Mouse (Mus musculus) midbrain, postnatal 0 days (tissue): ENCODE results near the gene Xcl1. TPM values are rescaled to one million over a fixed set of nuclear protein-coding genes. Genes with fewer than 3 reads are reported as not detected.

ENCODE experiments used
- ATAC-seq: fragments of 200-750 bp; cut with Nextera tagmentation; 2 replicates; pipeline ENCODE4 v1.8.0; 2017; ENCODE audit warnings: moderate number of reproducible peaks, mild to moderate bottlenecking, moderate TSS enrichment, moderate library complexity; ENCODE audit not compliant: low FRiP score
- DNase-seq: peaks from one replicate; pipeline ENCODE4 v3.0.0-alpha.2; 2015; ENCODE audit warnings: low spot score
- H3K27ac ChIP-seq: fragments of 300-500 bp; sonication (generic); 2 replicates; pipeline ENCODE4 v1.5.1; 2014; ENCODE audit warnings: low read depth, mild to moderate bottlenecking, low read length, mixed read lengths
- H3K27me3 ChIP-seq: fragments of 300-500 bp; sonication (generic); 2 replicates; pipeline ENCODE4 v1.6.1; 2014; ENCODE audit warnings: low read length, control low read depth, mixed read lengths; ENCODE audit not compliant: insufficient read depth
- H3K36me3 ChIP-seq: fragments of 300-500 bp; sonication (generic); 2 replicates; pipeline ENCODE4 v1.6.1; 2014; ENCODE audit warnings: low read length, control low read depth, mixed read lengths; ENCODE audit not compliant: insufficient read depth
- H3K4me1 ChIP-seq: fragments of 300-500 bp; sonication (generic); 2 replicates; pipeline ENCODE4 v1.6.1; 2014; ENCODE audit warnings: mild to moderate bottlenecking, control low read depth, antibody characterized with exemption, low read length, mixed read lengths; ENCODE audit not compliant: insufficient read depth
- H3K4me2 ChIP-seq: fragments of 300-500 bp; sonication (generic); 2 replicates; pipeline ENCODE4 v1.6.1; 2014; ENCODE audit warnings: low read depth, mild to moderate bottlenecking, low read length, mixed read lengths; ENCODE audit not compliant: poor library complexity, severe bottlenecking
- H3K4me3 ChIP-seq: fragments of 300-500 bp; sonication (generic); 2 replicates; pipeline ENCODE4 v1.5.1; 2014; ENCODE audit warnings: low read depth, mild to moderate bottlenecking, low read length, moderate library complexity
- H3K9ac ChIP-seq: fragments of 300-500 bp; sonication (generic); replicated peaks from 2 replicates; pipeline ENCODE4 v1.6.1; 2014; ENCODE audit warnings: mild to moderate bottlenecking, low read length, moderate library complexity, mixed read lengths; ENCODE audit not compliant: poor library complexity, severe bottlenecking
- H3K9me3 ChIP-seq: fragments of 300-500 bp; sonication (generic); 2 replicates; pipeline ENCODE4 v1.6.1; 2016; ENCODE audit warnings: low read length, control low read depth
- CTCF ChIP-seq: IDR thresholded peaks from 2 replicates; pipeline ENCODE4 v1.5.1; 2016; ENCODE audit warnings: antibody characterized with exemption, mild to moderate bottlenecking
- WGBS: fragments of 180-500 bp; shearing (Covaris S2); extraction: QIAGEN DNeasy Blood & Tissue Kit; methylation state at CpG from one replicate; pipeline ENCODE4 v1.1.7; 2014; 5-methylcytosine and 5-hydroxymethylcytosine counted together
- polyA plus RNA-seq: library from polyadenylated mRNA; unstranded; fragments of >200 nt; fragmentation: Nextera tagmentation; extraction: Ambion mirVana; gene quantifications from 2 replicates; pipeline ENCODE4 v1.2.1, GENCODE M21; 2015
- total RNA-seq: library from RNA; depleted of rRNA; stranded (reverse); fragments of >200 nt; gene quantifications from 2 replicates; pipeline ENCODE4 v1.2.3, GENCODE M21; 2014

The Xcl1 gene
- total and polyA plus RNA-seq, 2 experiments from 2014 or later: not detected

DNA sequence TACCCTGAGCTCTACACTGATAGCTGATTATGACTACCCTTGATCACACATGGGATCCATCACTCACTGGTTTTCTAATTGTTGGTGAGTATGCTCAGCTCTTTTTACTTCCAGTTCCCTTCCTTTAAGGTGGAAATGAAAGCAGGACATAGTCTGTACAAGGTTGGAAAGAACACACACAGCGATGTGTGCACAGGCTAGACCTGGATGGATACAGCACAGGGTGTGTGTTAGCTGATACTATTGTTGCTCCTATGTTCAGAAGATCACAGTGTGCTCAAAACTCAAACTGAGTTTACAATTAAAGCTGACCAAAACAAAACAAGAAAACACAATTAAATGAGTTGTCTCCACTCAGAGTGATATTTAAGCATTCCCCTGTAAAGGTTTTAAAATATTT, 38.0 kb upstream of the Xcl1 start:
- no peak for DNase-seq
- Histone ChIP-seq H3K4me2 (no peak overlapping the region), H3K27ac (no peak overlapping the region), H3K9me3 (no peaks in the 10 kb centered on the region), H3K36me3 (no peaks in the 10 kb centered on the region), H3K4me1 (no peaks in the 10 kb centered on the region), H3K9ac (no peak overlapping the region), H3K27me3 (no peaks in the 10 kb centered on the region), H3K4me3 (no peak overlapping the region)
- no peak for ATAC-seq
- 94% methylated on average over 1 of the region's 1 CpGs for WGBS
- TF ChIP-seq CTCF: no peak

DNA sequence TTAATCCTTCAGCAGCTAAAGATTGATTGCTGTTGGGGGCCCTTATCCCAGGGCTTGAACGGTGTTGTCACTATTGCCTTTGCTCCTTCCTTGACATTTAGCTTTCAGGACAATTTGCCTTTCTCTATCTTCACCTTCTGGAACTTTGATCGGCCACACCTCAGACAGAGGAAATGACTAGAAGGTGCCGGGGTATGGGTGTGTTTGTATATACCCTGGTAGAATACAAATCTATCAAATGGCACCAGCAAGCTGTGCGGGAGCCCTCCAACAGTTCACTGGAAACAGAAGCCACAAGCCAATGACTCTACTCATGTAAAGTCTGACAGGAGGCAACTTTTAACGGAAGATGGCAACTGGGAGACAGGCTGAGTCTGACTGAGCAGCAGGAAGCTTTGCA, 37.4 kb upstream of the Xcl1 start:
- TF ChIP-seq CTCF: no peak
- DNase-seq (no peak), ATAC-seq (no peak)
- 81% methylated on average over 5 of the region's 5 CpGs for whole genome bisulfite sequencing
- Histone ChIP-seq H3K27ac (no peak overlapping the region), H3K9me3 (no peaks in the 10 kb centered on the region), H3K36me3 (no peaks in the 10 kb centered on the region), H3K4me1 (no peaks in the 10 kb centered on the region), H3K4me3 (no peak overlapping the region), H3K27me3 (no peaks in the 10 kb centered on the region), H3K9ac (no peak overlapping the region), H3K4me2 (no peak overlapping the region)

DNA sequence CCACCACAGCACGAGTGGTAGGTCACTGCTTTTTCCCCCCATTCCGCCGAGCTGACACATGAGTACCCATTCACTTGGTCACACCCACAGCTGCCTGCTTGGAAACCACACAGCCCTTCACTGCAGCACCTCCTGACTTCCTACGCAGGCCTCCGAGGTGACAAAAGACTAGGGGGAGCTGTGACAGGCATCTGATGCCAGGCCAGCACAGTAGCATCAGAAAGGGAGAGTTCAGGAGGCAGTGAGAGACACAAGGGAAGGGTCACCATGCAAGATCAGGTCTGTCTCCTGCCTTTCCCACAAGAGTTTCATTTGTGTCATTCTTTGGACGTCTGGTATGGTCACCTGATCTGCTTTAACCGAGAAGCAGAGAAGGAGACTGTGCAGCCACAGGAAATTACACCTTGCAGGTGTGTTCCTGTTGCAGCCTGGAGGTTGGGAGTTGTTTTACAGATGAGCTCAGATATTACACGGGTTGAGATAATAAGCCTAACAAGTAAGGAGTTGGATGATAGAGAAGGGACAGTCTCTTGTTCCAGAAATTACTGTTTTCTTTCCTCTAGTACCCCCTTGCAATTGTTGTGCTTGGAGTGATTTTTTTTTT, 30.9 kb upstream of the Xcl1 start:
- no peak overlapping the region for H3K9ac ChIP-seq
- no peak for DNase-seq
- WGBS: 58% methylated on average over 8 of the region's 8 CpGs
- no peak overlapping the region for H3K4me2 ChIP-seq
- ATAC-seq: no peak
- no peaks in the 10 kb centered on the region for H3K36me3 ChIP-seq
- H3K27ac ChIP-seq: no peak overlapping the region
- no peaks in the 10 kb centered on the region for H3K27me3 ChIP-seq
- H3K9me3 ChIP-seq: no peaks in the 10 kb centered on the region
- TF ChIP-seq CTCF: no peak
- no peaks in the 10 kb centered on the region for H3K4me1 ChIP-seq
- no peak overlapping the region for H3K4me3 ChIP-seq

DNA sequence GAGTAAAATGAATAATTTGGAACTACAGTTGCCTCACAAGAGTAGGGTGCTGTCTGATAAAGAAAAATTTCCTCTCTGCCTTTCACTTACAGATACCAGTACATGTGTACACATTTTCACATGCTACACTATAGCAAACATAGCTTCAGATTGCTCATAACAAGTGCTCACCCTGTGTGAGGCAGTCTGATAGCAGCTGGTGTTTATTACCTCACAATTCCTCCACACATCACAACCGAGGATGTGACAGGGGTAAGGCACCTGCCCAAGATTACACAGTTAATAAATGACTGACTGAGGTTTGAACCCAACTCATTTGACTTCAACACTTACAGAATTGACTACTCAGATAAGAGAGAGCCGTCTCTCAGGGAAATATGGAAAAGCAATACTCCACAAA, 25.3 kb upstream of the Xcl1 start:
- 61% methylated on average over 2 of the region's 2 CpGs for WGBS
- H3K27me3 ChIP-seq: no peaks in the 10 kb centered on the region
- H3K27ac ChIP-seq: no peak overlapping the region
- ATAC-seq (no peak), DNase-seq (no peak)
- TF ChIP-seq CTCF: no peak
- no peak overlapping the region for H3K4me2 ChIP-seq
- H3K4me3 ChIP-seq: no peak overlapping the region
- H3K9ac ChIP-seq: no peak overlapping the region
- H3K36me3 ChIP-seq: no peaks in the 10 kb centered on the region
- no peaks in the 10 kb centered on the region for H3K4me1 ChIP-seq
- no peaks in the 10 kb centered on the region for H3K9me3 ChIP-seq

DNA sequence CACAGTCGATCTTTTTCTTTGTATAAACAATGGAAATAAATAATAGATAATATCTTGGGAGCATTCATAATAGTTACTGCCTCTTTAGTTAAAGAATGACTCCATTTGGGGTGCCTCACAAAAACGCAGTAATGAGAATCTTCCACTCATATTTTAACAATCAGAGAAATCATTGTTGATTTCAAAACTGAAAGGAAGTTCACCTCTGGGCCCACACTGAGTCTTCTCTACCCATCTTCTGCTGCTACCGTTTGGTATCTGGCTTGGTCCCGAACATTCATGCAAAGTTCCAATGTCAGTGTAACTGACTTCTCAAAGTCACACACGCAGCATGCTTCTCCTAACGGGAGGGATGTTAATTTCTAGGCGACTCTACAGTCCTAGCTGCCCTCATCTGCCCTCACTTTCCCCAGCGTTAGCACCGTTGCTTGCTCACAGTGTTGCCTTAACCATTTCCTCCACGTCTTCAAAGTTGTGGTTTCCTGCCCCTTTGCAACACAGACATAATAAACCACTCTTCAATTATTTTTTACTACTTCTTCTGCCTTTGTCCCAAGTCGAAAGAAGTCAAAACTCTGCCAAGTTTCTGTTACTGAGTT, 24.6 kb upstream of the Xcl1 start:
- no peaks in the 10 kb centered on the region for H3K36me3 ChIP-seq
- no peaks in the 10 kb centered on the region for H3K9me3 ChIP-seq
- DNase-seq (no peak), ATAC-seq (no peak)
- WGBS: 32% methylated on average over 11 of the region's 11 CpGs
- no peak overlapping the region for H3K4me2 ChIP-seq
- H3K4me1 ChIP-seq: no peaks in the 10 kb centered on the region
- H3K27me3 ChIP-seq: no peaks in the 10 kb centered on the region
- no peak overlapping the region for H3K4me3 ChIP-seq
- no peak for TF ChIP-seq CTCF
- no peak overlapping the region for H3K9ac ChIP-seq
- H3K27ac ChIP-seq: no peak overlapping the region

DNA sequence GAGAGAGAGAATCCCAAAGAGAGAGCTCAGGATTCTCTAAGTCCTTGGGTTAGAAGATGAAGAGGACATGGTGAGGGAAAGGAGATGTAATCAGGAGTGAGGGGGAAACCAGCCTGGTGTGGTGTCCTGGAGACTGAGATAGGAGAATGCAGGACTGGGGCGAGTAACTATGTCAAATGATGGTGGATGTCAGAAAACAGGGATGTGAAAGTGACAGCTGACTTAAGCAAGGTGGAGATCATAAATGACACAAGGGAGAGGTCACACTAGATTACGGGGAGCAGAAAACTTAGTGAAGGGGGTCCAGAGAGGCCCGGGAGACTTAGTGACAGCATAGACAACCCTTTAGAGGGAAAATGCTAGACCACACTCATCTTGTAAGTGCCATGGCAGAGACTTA, 23.8 kb upstream of the Xcl1 start:
- no peak for ATAC-seq
- H3K4me3 ChIP-seq: no peak overlapping the region
- H3K27ac ChIP-seq: no peak overlapping the region
- TF ChIP-seq CTCF: no peak
- WGBS: 89% methylated on average over 3 of the region's 3 CpGs
- H3K4me2 ChIP-seq: no peak overlapping the region
- H3K9ac ChIP-seq: no peak overlapping the region
- no peak for DNase-seq
- no peaks in the 10 kb centered on the region for H3K9me3 ChIP-seq
- H3K36me3 ChIP-seq: no peaks in the 10 kb centered on the region
- no peaks in the 10 kb centered on the region for H3K4me1 ChIP-seq
- H3K27me3 ChIP-seq: no peaks in the 10 kb centered on the region
